In the genomic region with DNA sequence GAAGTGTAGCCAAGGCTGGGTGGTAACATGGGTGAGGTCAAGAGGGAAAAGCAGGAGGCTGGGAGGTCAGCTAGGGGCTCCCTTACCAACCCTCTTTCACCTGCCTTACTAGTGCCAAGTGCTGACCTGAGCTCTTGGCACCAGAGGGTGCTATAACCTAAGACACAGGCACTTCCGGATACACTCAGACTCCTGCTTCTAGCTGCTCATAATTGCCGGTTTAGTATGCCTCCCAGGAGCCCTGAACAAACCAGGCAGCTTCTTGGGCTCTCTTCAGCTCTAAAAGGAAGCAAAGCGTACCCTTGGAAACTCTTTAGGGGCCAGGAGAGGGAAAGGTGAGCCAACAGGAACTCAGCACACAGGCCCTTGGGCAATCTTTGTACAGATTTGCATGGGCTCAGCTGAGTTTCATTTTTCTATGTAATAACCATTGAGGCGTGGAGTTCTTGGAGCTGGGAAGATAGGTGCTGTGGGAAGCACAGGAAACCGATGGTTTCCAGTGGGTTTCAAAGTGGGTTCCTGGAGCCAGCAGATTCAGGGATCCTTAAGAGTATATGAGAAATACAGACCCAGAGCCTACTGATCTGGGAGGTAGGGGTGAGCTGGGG, we compare ENCODE assay signal across 8 mouse cellular contexts. TPM values are rescaled to one million over a fixed set of nuclear protein-coding genes. Genes with fewer than 3 reads are reported as not detected.
DNase-seq lines count a peak whose midpoint lies in the region; ATAC-seq lines count a peak whose summit lies in the region.

No protein-coding gene starts in this region.

- H3K4me3 ChIP-seq in stomach, embryonic 15.5 days (replicated peaks) = no peak overlapping the region

- DNase-seq in 3134 (ENCODE audit: extremely low read depth, insufficient read length, low spot score) (peak; percentile 32), WW6 (ENCODE audit: low read depth, low spot score) (peak; percentile 28), liver (peak; percentile 74)
- DNase-seq in embryo, embryonic 10.5 days (ENCODE audit: low spot score) = peak; percentile 90
- peak; percentile 31 to 47 for DNase-seq in heart, adult 9 months (ENCODE audit: low spot score in 2 of 2)
- DNase-seq in kidney, adult 9 months = peak; percentile 82

- 31% methylated on average over 5 of the region's 5 CpGs for WGBS in stomach, embryonic 15.5 days

- no peak overlapping the region for H3K27ac ChIP-seq in stomach, embryonic 15.5 days

- no peaks in the 10 kb centered on the region for H3K36me3 ChIP-seq in stomach, embryonic 15.5 days

- H3K9me3 ChIP-seq in stomach, embryonic 15.5 days = no peaks in the 10 kb centered on the region

- ATAC-seq in monocyte, adult 5-6 weeks (replicated peaks; ENCODE audit: insufficient number of reproducible peaks, low FRiP score, low TSS enrichment, poor library complexity, severe bottlenecking) = peak; percentile 86
- ATAC-seq in stomach, embryonic 15.5 days (ENCODE audit: insufficient read depth, low FRiP score, low read depth) = peak; percentile 84

- peaks cover 4% of the 10 kb centered on the region; the same call in 1 of the 2 replicates for H3K4me1 ChIP-seq in stomach, embryonic 15.5 days

- H3K9ac ChIP-seq in stomach, embryonic 15.5 days = no peak overlapping the region

- no peak overlapping the region; the same call in 1 of the 2 replicates for H3K4me2 ChIP-seq in stomach, embryonic 15.5 days

- H3K27me3 ChIP-seq in stomach, embryonic 15.5 days (replicated peaks) = no peaks in the 10 kb centered on the region

RNA-seq across cellular contexts. Expression of gene Gm8439, which starts 1.4 kb away (rescaled TPM):
- total RNA-seq in monocyte, adult 5-6 weeks (2017) = not detected in 3 replicates
- polyA plus RNA-seq in stomach, embryonic 15.5 days (2015; fragmentation: Nextera tagmentation; extraction: Ambion mirVana) = 0.37 TPM in 1 of 2 replicates, not detected in the other

RNA-seq across cellular contexts. Expression of gene Ctps, which starts 19.8 kb away (rescaled TPM):
- 2.9 to 8.2 TPM (median 6.6 TPM) in 3 replicates for total RNA-seq in monocyte, adult 5-6 weeks (2017)
- polyA plus RNA-seq in stomach, embryonic 15.5 days (2015; fragmentation: Nextera tagmentation; extraction: Ambion mirVana) = 64.9 and 67.8 TPM in 2 replicates

RNA-seq across cellular contexts. Expression of gene Slfnl1, which starts 57.9 kb away (rescaled TPM):
- total RNA-seq in monocyte, adult 5-6 weeks (2017) = 0.95 TPM in 1 of 3 replicates, not detected in the others
- not detected in 2 replicates for polyA plus RNA-seq in stomach, embryonic 15.5 days (2015; fragmentation: Nextera tagmentation; extraction: Ambion mirVana)

Comparison
In these comparisons a context has a peak if more than half of its experiments do, and no peak if none do; other contexts are left out.
1. DNase-seq: peak in every context shown above with its lines; median percentile 90 in embryo, embryonic 10.5 days; 82 in kidney, adult 9 months; 74 in liver; 39 in heart, adult 9 months; 32 in 3134; 28 in WW6.